Mouse (Mus musculus) cortical plate, adult 2 months (tissue): Measurements from ENCODE around the gene Zup1.

Experiments
- CTCF ChIP-seq: fragments of 200-500 bp; IDR thresholded peaks from 2 replicates; pipeline ENCODE4 v1.5.1; 2011; ENCODE audit warnings: mild to moderate bottlenecking, control low read depth, low read length; ENCODE audit not compliant: insufficient read depth; ENCODE audit errors: extremely low read depth
- POLR2A ChIP-seq: fragments of 200-500 bp; IDR thresholded peaks from 2 replicates; pipeline ENCODE4 v1.6.1; 2011; ENCODE audit warnings: mild to moderate bottlenecking, low read length, control low read depth; ENCODE audit not compliant: insufficient read depth; ENCODE audit errors: extremely low read depth

- TF ChIP-seq CTCF (no peak), POLR2A (no peak)
These were observed 45.6 kb downstream of the Zup1 start for GRCm38 (mm10) chr10:33905489-33905888.
